Mouse (Mus musculus): Measurements from ENCODE around the gene Nelfe. TPM values are rescaled to one million over a fixed set of nuclear protein-coding genes. Genes with fewer than 3 reads are reported as not detected.
A peak's percentile ranks its signal among the peaks of the same experiment; 100 is the strongest.

The Nelfe gene
- polyA plus RNA-seq, 1 experiment from 2014 or later = 82.7 TPM

- Histone ChIP-seq H3K4me3 (no peak overlapping the region), H3K36me3 (peaks cover 61% of the 10 kb centered on the region), H3K4me2 (no peak overlapping the region), H3K9me3 (no peaks in the 10 kb centered on the region), H3K4me1 (replicated peaks) (peaks cover 19% of the 10 kb centered on the region), H3K27me3 (no peaks in the 10 kb centered on the region), H3K27ac (no peak overlapping the region), H3K9ac (no peak overlapping the region)
- 90% methylated on average over 3 of the region's 3 CpGs for WGBS
- no peak for ATAC-seq (ENCODE audit: low FRiP score)
Observed at GRCm38 (mm10) chr17:34854761-34855160, 4.6 kb downstream of the Nelfe start.

GRCm38 (mm10) chr17:34855825-34856224 is 5.6 kb downstream of the Nelfe start:
- Histone ChIP-seq H3K4me3 (no peak overlapping the region), H3K27me3 (no peaks in the 10 kb centered on the region), H3K4me1 (replicated peaks) (peaks cover 16% of the 10 kb centered on the region), H3K36me3 (peaks cover 61% of the 10 kb centered on the region), H3K9ac (no peak overlapping the region), H3K27ac (no peak overlapping the region), H3K4me2 (no peak overlapping the region), H3K9me3 (no peaks in the 10 kb centered on the region)
- WGBS = 51% methylated on average over 3 of the region's 3 CpGs
- ATAC-seq (ENCODE audit: low FRiP score) = no peak

- H3K9ac ChIP-seq = no peak overlapping the region
Observed at GRCm38 (mm10) chr17:34858670-34859069, 8.5 kb downstream of the Nelfe start.

GRCm38 (mm10) chr17:34860514-34860913 is 10.3 kb downstream of the Nelfe start:
- H3K4me3 ChIP-seq = no peak overlapping the region
- WGBS = 89% methylated on average over 9 of the region's 9 CpGs
- 0 out of 2 replicates have a peak, but pooled peaks cover 4% of the 10 kb centered on the region for H3K27me3 ChIP-seq
- peaks cover 28% of the 10 kb centered on the region for H3K36me3 ChIP-seq
- no peak overlapping the region for H3K4me2 ChIP-seq
- no peak overlapping the region for H3K27ac ChIP-seq
- H3K9me3 ChIP-seq = no peaks in the 10 kb centered on the region
- H3K4me1 ChIP-seq (replicated peaks) = no peaks in the 10 kb centered on the region
- ATAC-seq (ENCODE audit: low FRiP score) = no peak
- H3K9ac ChIP-seq = no peak overlapping the region

More at GRCm38 (mm10) chr17:34858670-34859069, 8.5 kb downstream of the Nelfe start:
- no peaks in the 10 kb centered on the region for H3K9me3 ChIP-seq
- H3K27ac ChIP-seq = no peak overlapping the region
- no peak overlapping the region for H3K4me2 ChIP-seq
- H3K27me3 ChIP-seq = 0 out of 2 replicates have a peak, but pooled peaks cover 1% of the 10 kb centered on the region
- no peaks in the 10 kb centered on the region for H3K4me1 ChIP-seq (replicated peaks)
- 93% methylated on average over 4 of the region's 4 CpGs for WGBS
- no peak for ATAC-seq (ENCODE audit: low FRiP score)
- peaks cover 46% of the 10 kb centered on the region for H3K36me3 ChIP-seq
- H3K4me3 ChIP-seq = no peak overlapping the region

- peaks cover 15% of the 10 kb centered on the region for H3K36me3 ChIP-seq
- 0 out of 2 replicates have a peak, but pooled peaks cover 4% of the 10 kb centered on the region for H3K27me3 ChIP-seq
- ATAC-seq (ENCODE audit: low FRiP score) = no peak
- H3K4me2 ChIP-seq = no peak overlapping the region
- H3K9ac ChIP-seq = no peak overlapping the region
- no peak overlapping the region for H3K4me3 ChIP-seq
- no peak overlapping the region for H3K27ac ChIP-seq
- no peaks in the 10 kb centered on the region for H3K4me1 ChIP-seq (replicated peaks)
- H3K9me3 ChIP-seq = no peaks in the 10 kb centered on the region
- 71% methylated on average over 13 of the region's 13 CpGs for WGBS
Observed at GRCm38 (mm10) chr17:34861704-34862415, 11.7 kb downstream of the Nelfe start.

- Histone ChIP-seq H3K4me2 (no peak within 1 kb of the TSS), H3K27me3 (0 out of 2 replicates have a peak, but pooled peaks cover 4% of the 10 kb centered on the region), H3K4me1 (replicated peaks) (no peaks in the 10 kb centered on the region), H3K9ac (no peak within 1 kb of the TSS), H3K27ac (no peak within 1 kb of the TSS), H3K36me3 (peaks cover 8% of the 10 kb centered on the region), H3K4me3 (no peak within 1 kb of the TSS), H3K9me3 (no peaks in the 10 kb centered on the region)
- WGBS = 71% methylated on average over 8 of the region's 8 CpGs
- no peak for ATAC-seq (ENCODE audit: low FRiP score)
Observed at GRCm38 (mm10) chr17:34862416-34863081, 12.4 kb downstream of the Nelfe start, which contains the start of gene Cfb. Cfb (minus strand) TSS chr17:34862518.

- no peak for ATAC-seq (ENCODE audit: low FRiP score)
Observed at GRCm38 (mm10) chr17:34865981-34866380, 15.8 kb downstream of the Nelfe start.

GRCm38 (mm10) chr17:34874321-34874720 is 24.1 kb downstream of the Nelfe start:
- 91% methylated on average over 6 of the region's 6 CpGs for WGBS
- H3K9ac ChIP-seq = no peak overlapping the region
- no peak for ATAC-seq (ENCODE audit: low FRiP score)

More at GRCm38 (mm10) chr17:34865981-34866380, 15.8 kb downstream of the Nelfe start:
- no peaks in the 10 kb centered on the region for H3K4me1 ChIP-seq (replicated peaks)
- H3K9me3 ChIP-seq = no peaks in the 10 kb centered on the region
- 0 out of 2 replicates have a peak, but pooled peaks cover 4% of the 10 kb centered on the region for H3K27me3 ChIP-seq
- no peak overlapping the region for H3K4me3 ChIP-seq
- no peak overlapping the region for H3K9ac ChIP-seq
- H3K36me3 ChIP-seq = no peaks in the 10 kb centered on the region
- no peak overlapping the region for H3K27ac ChIP-seq
- H3K4me2 ChIP-seq = no peak overlapping the region
- WGBS = 67% methylated on average over 7 of the region's 7 CpGs

GRCm38 (mm10) chr17:34879336-34879879 is 29.2 kb downstream of the Nelfe start, which contains the start of gene Zbtb12:
Zbtb12 (plus strand) TSS chr17:34879483.
- H3K9me3 ChIP-seq = no peaks in the 10 kb centered on the region
- no peak within 1 kb of the TSS for H3K4me3 ChIP-seq
- H3K27ac ChIP-seq = no peak within 1 kb of the TSS
- H3K4me2 ChIP-seq = no peak within 1 kb of the TSS
- peaks cover 19% of the 10 kb centered on the region for H3K27me3 ChIP-seq
- peaks cover 6% of the 10 kb centered on the region; the same call in 1 of the 2 replicates for H3K4me1 ChIP-seq (replicated peaks)
- no peaks in the 10 kb centered on the region for H3K36me3 ChIP-seq
- WGBS = 66% methylated on average over 11 of the region's 11 CpGs
- ATAC-seq (ENCODE audit: low FRiP score) = no peak
- H3K9ac ChIP-seq = no peak within 1 kb of the TSS

More at GRCm38 (mm10) chr17:34874321-34874720, 24.1 kb downstream of the Nelfe start:
- no peaks in the 10 kb centered on the region for H3K36me3 ChIP-seq
- H3K4me2 ChIP-seq = no peak overlapping the region
- H3K27ac ChIP-seq = no peak overlapping the region
- H3K4me1 ChIP-seq (replicated peaks) = no peaks in the 10 kb centered on the region
- H3K9me3 ChIP-seq = no peaks in the 10 kb centered on the region
- H3K4me3 ChIP-seq = no peak overlapping the region
- 0 out of 2 replicates have a peak, but pooled peaks cover 3% of the 10 kb centered on the region for H3K27me3 ChIP-seq

- H3K36me3 ChIP-seq = no peaks in the 10 kb centered on the region
- H3K27me3 ChIP-seq = peaks cover 19% of the 10 kb centered on the region
- H3K4me3 ChIP-seq = no peak overlapping the region
- ATAC-seq (ENCODE audit: low FRiP score) = no peak
- H3K9ac ChIP-seq = no peak overlapping the region
- no peaks in the 10 kb centered on the region for H3K9me3 ChIP-seq
- H3K27ac ChIP-seq = no peak overlapping the region
- no peak overlapping the region for H3K4me2 ChIP-seq
- peaks cover 6% of the 10 kb centered on the region; the same call in 1 of the 2 replicates for H3K4me1 ChIP-seq (replicated peaks)
Observed at GRCm38 (mm10) chr17:34881166-34881565, 31.0 kb downstream of the Nelfe start.

GRCm38 (mm10) chr17:34881683-34882310 is 31.6 kb downstream of the Nelfe start, which contains the start of gene Gm20547:
Gm20547 (minus strand) TSS chr17:34882042.
- Histone ChIP-seq H3K4me2 (0 out of 2 replicates have a peak within 1 kb of the TSS, but pooled peaks have one; percentile 21), H3K9ac (no peak within 1 kb of the TSS), H3K9me3 (no peaks in the 10 kb centered on the region), H3K27me3 (peaks cover 19% of the 10 kb centered on the region), H3K4me3 (no peak within 1 kb of the TSS), H3K27ac (no peak within 1 kb of the TSS), H3K4me1 (replicated peaks) (peaks cover 6% of the 10 kb centered on the region; the same call in 1 of the 2 replicates), H3K36me3 (no peaks in the 10 kb centered on the region)
- no peak for ATAC-seq (ENCODE audit: low FRiP score)
- WGBS = 9% methylated on average over 15 of the region's 15 CpGs

- no peaks in the 10 kb centered on the region for H3K36me3 ChIP-seq
- 0 out of 2 replicates have a peak overlapping the region, but pooled peaks have one; percentile 29 for H3K9ac ChIP-seq
- 69% methylated on average over 3 of the region's 3 CpGs for WGBS
Observed at GRCm38 (mm10) chr17:34883332-34883731, 33.1 kb downstream of the Nelfe start.

More at GRCm38 (mm10) chr17:34883332-34883731, 33.1 kb downstream of the Nelfe start:
- Histone ChIP-seq H3K9me3 (no peaks in the 10 kb centered on the region), H3K27ac (no peak overlapping the region), H3K4me2 (no peak overlapping the region), H3K27me3 (peaks cover 19% of the 10 kb centered on the region), H3K4me3 (no peak overlapping the region), H3K4me1 (replicated peaks) (peaks cover 6% of the 10 kb centered on the region; the same call in 1 of the 2 replicates)
- ATAC-seq (ENCODE audit: low FRiP score) = no peak
